Mouse (Mus musculus): ENCODE measurements at regions not wholly inside any gene's neighbourhood (a gene's known extent, or its start where the extent isn't known, plus 50 kb on each side); places are given as distances from the start of the nearest gene placed in this dataset.
"Not testable (repeated sequence)": the region's sequence is repeated elsewhere in the genome, so short reads cannot be mapped to it uniquely, and the experiment has no call there.

GRCm38 (mm10) chr10:86636953-86637376 is 68.3 kb downstream of the Hsp90b1 start:
- peak; percentile 76 for DNase-seq (ENCODE audit: low spot score)

- DNase-seq (ENCODE audit: low spot score), result not testable (repeated sequence)
These were observed 68.8 kb downstream of the Hsp90b1 start for GRCm38 (mm10) chr10:86636515-86636914.

- DNase-seq (ENCODE audit: low spot score), result not testable (repeated sequence)
These were observed 78.6 kb downstream of the Hsp90b1 start for GRCm38 (mm10) chr10:86626734-86627133.

GRCm38 (mm10) chr10:86617958-86618664 is 87.2 kb downstream of the Hsp90b1 start:
- not testable (repeated sequence) for DNase-seq (ENCODE audit: low spot score)

GRCm38 (mm10) chr10:86612341-86612740 is 93.0 kb downstream of the Hsp90b1 start:
- DNase-seq (ENCODE audit: low spot score), result not testable (repeated sequence)

GRCm38 (mm10) chr10:86610027-86610426 is 95.3 kb downstream of the Hsp90b1 start:
- peak; percentile 7 for DNase-seq (ENCODE audit: low spot score)

GRCm38 (mm10) chr10:86600843-86601242 is 102.1 kb upstream of the Syn3 start:
- not testable (repeated sequence) for DNase-seq (ENCODE audit: low spot score)

- not testable (repeated sequence) for DNase-seq (ENCODE audit: low spot score)
These were observed 101.3 kb upstream of the Syn3 start for GRCm38 (mm10) chr10:86599991-86600390.

- not testable (repeated sequence) for DNase-seq (ENCODE audit: low spot score)
These were observed 91.5 kb upstream of the Syn3 start for GRCm38 (mm10) chr10:86590211-86590610.

GRCm38 (mm10) chr10:86566875-86567274 is 68.2 kb upstream of the Syn3 start:
- DNase-seq (ENCODE audit: low spot score), result not testable (repeated sequence)

- peak; percentile 4 for DNase-seq (ENCODE audit: low spot score)
These were observed 57.1 kb upstream of the Syn3 start for GRCm38 (mm10) chr10:86555843-86556242.
